Mouse (Mus musculus) brain, embryonic 18.5 days (tissue): ENCODE results near the gene Alkbh6.

ENCODE experiments used
- DNase-seq: peaks from one replicate; pipeline ENCODE4 v3.0.0-alpha.2; 2012; ENCODE audit warnings: low read depth, low spot score

Gene Alkbh6

DNA sequence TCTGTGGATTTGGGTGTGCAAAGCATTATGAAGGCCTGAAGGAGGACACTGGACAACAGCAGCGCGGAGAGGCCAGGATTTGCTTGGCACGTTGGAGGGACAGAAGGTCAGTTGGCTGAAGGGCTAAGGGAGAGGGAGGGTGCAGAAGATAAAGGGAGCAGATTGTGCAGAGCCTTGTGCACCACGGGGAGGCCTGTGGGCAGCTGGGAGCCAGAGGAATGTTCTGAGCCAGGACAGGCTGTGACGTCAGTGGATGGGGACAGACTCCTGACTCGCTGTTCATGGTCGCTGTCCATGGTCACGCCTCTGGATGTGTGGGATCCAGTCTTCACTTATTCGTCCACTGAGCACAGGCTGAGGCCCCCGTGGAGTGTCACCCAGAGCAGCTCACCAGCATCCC, 13.4 kb upstream of the Alkbh6 start:
- DNase-seq, result no peak

DNA sequence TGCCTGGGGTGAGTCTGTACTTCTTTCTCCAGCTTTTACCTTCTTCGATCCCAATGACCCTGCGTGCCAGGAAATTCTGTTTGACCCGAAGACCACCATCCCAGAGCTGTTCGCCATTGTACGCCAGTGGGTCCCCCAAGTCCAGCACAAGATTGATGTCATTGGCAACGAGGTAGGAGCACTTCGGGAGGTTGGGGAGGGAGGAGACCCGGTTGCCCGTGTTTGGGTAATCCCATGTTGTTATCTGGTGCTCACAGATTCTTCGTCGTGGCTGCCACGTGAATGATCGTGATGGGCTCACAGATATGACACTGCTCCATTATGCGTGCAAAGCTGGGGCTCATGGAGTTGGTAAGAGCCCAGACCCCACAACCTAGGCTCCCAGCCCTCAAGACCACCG, 11.7 kb upstream of the Alkbh6 start:
- DNase-seq, result no peak

- DNase-seq, result no peak
Observed at GRCm38 (mm10) chr7:30297266-30297665, 11.3 kb upstream of the Alkbh6 start.

GRCm38 (mm10) chr7:30300914-30301313, 7.6 kb upstream of the Alkbh6 start:
- DNase-seq, result no peak

- no peak for DNase-seq
Observed at GRCm38 (mm10) chr7:30306083-30306779, 2.3 kb upstream of the Alkbh6 start.

GRCm38 (mm10) chr7:30309395-30310129, 1.0 kb downstream of the Alkbh6 start:
- DNase-seq, result no peak

GRCm38 (mm10) chr7:30310136-30310535, 1.6 kb downstream of the Alkbh6 start:
- no peak for DNase-seq

GRCm38 (mm10) chr7:30313666-30314320, 5.3 kb downstream of the Alkbh6 start:
- DNase-seq, result no peak

DNA sequence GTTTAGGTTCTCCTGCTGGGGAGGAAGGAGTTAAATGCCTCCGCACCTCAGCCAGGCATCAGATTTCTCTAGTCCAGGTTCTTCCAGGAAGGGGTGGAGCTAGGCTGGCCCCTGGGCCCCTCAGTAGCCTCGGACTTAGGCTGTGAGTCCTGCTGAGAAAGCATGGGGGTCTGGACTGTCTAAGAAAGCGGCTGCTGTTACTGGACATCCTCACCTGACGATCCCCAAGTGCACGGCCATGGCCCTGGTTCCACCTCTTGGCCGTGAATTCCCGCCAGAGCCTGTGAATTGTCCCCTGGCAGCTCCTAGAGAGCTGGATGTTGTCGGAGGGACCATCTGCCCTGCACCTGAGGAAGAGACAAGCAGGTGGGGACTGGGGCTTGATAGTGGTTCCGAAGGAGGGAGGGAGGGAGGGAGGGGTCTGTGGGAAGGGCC, 6.2 kb downstream of the Alkbh6 start, which contains the start of gene Syne4:
TSS of gene Syne4 (plus strand) at position 87 of the 435 bp plus-strand sequence.
- no peak for DNase-seq

DNA sequence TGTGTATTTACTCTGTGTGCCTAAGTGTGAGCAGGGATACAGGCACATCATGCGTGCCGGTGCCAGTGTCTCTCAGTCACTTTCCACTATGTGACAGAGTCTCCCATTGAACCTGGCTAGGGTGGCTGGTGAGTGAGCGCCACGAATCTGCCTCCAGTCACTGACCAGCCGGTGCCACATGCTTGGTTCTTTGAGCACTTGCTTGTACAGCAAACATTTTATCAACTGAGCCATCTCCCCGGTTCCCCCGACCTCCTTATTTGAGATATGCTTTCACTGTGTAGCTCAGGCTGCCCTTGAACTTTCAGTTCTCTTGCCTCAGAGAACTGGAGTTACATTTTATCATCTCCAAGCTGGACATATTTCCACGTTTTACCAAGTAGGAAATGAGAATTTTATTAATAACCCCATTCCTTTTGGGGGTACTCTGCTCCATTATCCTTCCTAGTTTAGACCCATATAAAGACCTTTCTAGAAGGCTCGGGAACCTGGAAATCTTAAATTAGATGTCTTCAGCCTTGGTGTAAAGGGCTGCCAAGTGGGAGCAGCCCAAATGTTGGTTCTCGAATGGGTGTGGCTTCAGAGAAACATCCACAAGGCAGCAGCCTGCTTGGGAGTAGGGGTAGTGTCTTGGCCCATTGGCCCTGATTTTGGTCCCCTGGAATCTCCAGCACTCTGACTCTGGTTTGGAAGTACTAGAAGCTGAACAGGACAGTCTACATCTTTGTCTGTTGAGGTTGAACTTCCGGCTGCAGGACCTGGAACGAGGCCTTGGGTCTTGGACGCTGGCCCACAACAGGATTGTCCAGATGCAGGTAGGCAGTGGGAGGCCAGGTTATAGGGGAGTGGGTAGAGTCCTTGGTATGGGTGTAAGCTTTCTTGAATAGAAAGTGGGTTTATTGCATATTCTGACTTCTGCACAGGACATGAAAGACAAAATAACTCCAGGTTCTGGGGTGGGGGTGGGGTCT, 7.3 kb downstream of the Alkbh6 start:
- no peak for DNase-seq

GRCm38 (mm10) chr7:30318142-30318541, 9.6 kb downstream of the Alkbh6 start:
- no peak for DNase-seq

DNA sequence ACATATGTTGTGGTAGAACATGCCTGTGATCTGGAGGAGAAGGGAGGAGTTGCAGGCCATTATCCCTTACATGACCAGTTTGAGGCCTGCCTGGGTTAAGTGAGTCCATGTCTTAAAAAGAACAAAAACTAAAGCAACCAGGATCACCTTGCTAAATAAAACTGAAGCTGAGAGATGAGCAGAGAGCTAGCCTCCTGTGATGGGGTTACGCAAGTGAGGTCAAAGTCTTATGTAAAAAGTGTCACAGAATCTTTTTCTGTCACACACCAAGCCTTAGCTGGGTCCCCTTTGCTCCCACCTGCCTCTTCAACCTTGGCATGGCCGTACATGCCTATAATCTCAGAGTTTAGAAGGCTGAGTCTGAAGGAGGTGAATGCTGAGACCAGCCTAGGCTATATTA, 12.4 kb downstream of the Alkbh6 start:
- no peak for DNase-seq

GRCm38 (mm10) chr7:30321539-30322284, 13.2 kb downstream of the Alkbh6 start, which contains the start of gene E130208F15Rik:
TSS of gene E130208F15Rik (plus strand) at chr7:30321740.
- DNase-seq, result no peak

DNA sequence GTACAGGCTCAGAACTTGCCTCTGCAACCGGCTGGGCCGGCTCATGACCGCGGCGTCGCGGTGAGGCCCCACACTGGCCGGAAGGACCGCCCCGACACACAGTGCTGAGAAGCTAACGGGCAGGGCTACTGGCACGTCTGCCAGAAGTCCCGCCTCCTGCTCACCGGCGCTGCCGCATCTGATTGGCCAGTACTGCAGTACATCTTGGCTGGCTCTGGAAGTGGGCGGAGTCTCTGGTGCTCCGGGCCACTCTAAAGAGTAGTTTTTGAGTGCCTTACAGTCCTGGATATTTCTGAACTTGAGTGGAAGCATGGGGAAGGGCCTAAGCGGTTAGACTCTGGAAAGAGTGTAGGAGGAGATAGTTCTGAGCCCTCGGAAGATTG, 13.8 kb downstream of the Alkbh6 start:
- DNase-seq, result peak; percentile 87

DNA sequence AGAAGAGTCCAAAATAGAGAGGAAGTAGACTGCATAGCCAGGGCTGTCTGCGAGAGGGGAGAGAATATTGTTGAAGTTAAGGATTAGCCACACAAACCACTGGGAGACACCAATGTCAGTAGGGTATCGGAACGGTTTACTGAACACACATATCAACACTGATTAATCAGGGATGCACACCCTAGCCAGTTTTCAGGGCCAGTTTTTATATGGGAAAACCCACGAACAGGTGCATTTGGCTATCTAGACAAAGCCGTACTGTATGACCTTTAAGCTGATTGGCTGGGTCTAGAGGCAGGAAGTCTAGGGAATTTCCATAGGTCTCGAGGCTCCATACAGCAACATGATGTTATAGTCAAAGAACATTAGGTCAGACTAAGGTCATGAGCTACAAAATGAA, 14.3 kb downstream of the Alkbh6 start:
- no peak for DNase-seq

DNA sequence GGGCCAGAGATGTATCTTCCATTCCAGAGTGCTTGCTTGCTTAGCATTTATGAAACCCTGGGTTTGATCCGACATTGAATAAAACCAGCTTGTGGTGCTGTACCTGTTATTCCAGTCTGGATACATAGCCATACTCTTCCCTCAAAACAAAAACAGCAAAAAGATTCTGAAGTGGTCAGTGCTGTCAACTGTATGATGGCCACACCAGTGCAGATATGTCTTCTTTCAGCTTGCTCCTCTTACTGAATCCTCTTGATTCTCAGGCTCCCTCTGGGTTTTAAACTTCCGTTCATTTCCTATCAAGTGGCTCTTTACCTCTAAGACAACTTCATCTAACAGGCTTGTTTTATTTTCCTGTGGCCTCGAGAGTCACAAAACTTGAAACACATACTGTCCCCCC, 15.3 kb downstream of the Alkbh6 start, which contains the start of gene Sdhaf1:
TSS of gene Sdhaf1 (minus strand) at position 101 of the 400 bp plus-strand sequence.
- no peak for DNase-seq

- DNase-seq, result no peak
Observed at GRCm38 (mm10) chr7:30324300-30324944, 15.9 kb downstream of the Alkbh6 start.

DNA sequence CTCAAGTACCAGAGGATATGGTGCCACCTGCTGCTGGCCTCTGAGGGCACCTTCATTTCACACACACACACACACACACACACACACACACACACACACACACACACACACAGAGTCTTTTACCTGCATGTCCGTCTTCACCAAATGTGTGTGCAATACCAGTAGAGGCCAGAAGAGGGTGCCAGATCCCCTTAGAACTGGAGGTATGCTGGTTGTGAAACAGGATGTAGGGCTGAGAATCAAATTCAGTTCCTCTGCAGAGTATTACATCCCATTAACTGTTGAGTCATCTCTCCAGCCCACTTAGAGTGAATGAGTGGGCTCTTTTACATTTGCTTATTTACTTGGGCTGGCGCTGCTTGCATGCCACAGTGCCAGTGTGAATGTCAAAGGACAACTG, 16.8 kb downstream of the Alkbh6 start:
- DNase-seq, result no peak

GRCm38 (mm10) chr7:30326427-30326826, 17.9 kb downstream of the Alkbh6 start:
- no peak for DNase-seq

DNA sequence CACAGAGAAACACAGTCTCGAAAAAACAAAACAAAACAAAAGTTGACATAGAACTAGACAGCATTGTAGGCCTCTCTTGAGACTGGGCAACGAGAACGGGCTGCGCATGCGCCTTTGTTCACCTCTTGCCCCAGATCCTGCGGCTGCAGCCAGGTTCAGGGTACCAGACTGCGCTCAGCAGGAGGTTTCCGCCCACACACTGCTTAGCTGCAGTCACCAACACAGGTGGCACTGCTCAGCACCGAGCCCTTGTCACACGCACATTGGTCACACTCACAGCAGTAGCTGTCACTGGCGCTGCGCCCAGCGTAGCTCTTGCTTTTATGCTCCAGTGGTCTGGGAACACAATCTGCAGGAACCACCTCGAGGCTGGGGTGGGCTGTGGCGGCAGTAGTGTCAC, 18.6 kb downstream of the Alkbh6 start:
- no peak for DNase-seq
